7 mouse cellular contexts compared by ENCODE assay signal in the genomic region with DNA sequence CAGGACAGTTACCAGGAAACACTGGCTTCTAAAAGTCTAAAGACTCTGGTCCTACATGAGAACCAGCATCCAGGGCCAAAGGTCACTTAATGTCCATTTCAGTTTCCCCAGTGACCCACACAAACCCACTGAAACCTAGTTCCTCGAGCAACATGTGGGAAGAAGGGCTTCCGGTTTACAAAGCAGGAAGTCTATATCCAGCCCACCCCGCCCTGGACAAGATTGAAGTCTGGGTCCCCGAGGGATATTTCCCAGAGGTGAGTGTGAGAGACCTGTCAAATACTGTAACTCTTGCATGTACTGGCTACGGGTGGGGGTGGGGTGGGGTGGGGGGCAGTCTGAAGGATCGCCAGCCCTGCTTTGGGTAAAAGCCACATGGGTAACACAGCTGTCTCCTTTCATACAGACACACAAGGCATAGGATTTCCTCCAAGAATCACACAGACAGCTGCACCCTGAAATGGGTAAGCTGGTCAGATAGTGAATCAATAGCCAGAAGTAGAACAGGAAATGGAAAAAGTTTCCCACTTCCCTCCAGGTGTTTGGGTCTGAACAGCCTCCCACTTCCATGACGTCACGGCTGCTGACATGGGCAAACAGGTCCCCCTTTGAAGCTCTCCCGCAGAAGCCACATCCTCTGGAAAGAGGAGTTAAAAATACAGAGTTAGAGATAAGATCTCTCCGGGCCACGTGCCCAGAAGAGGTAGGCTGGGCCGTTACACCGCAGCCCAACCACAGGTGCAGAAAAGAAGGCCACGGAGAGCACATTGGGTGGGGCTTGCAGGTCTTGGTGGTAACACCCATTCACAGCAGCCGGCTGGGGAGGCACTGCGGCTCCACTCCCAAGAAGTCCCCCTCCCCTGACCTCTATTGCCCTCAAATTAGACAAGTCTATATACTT. TPM values are rescaled to one million over a fixed set of nuclear protein-coding genes. Genes with fewer than 3 reads are reported as not detected.
DNase-seq lines count a peak whose midpoint lies in the region; ATAC-seq and TF ChIP-seq lines count a peak whose summit lies in the region.

No protein-coding gene starts in this region.

- no peak for TF ChIP-seq POLR2A in thymus, adult 2 months (IDR thresholded peaks at IDR 0.05; ENCODE audit: control insufficient read depth, extremely low read depth, insufficient read depth, low read length, poor library complexity)

- TF ChIP-seq CTCF in thymus, adult 2 months (IDR thresholded peaks at IDR 0.05; ENCODE audit: borderline replicate concordance, control insufficient read depth, extremely low read depth, insufficient read depth, low read length, poor library complexity) = no peak

- peaks cover 57% of the 10 kb centered on the region for H3K4me1 ChIP-seq in heart, embryonic 13.5 days
- H3K4me1 ChIP-seq in megakaryocyte, embryonic 14.5 days = peaks cover 43% of the 10 kb centered on the region
- H3K4me1 ChIP-seq in thymus, adult 2 months (replicated peaks; ENCODE audit: control insufficient read depth, insufficient read depth, low read length) = peaks cover 78% of the 10 kb centered on the region

- DNase-seq in CD4-positive helper T cell, adult 2 months (ENCODE audit: low read depth, low spot score) = peak; percentile 100
- DNase-seq in T-cell, adult 2 months (ENCODE audit: low spot score) = peak; percentile 100
- peak; percentile 75 to 87 for DNase-seq in kidney, postnatal 25 days
- peak; percentile 98 for DNase-seq in thymus, adult 2 months
- DNase-seq in right cerebral cortex, postnatal 36 days (ENCODE audit: low spot score in 2 of 2) = no peak

- peak overlapping the region; percentile 73 for H3K9ac ChIP-seq in heart, embryonic 13.5 days

- 22% methylated on average over 16 of the region's 16 CpGs for WGBS in heart, embryonic 13.5 days
- 1% methylated on average over 16 of the region's 16 CpGs for WGBS in thymus, adult 2 months

- peak overlapping the region; percentile 46 for H3K4me3 ChIP-seq in heart, embryonic 13.5 days
- H3K4me3 ChIP-seq in megakaryocyte, embryonic 14.5 days (replicated peaks) = peak overlapping the region; percentile 90
- peak overlapping the region; percentile 14 for H3K4me3 ChIP-seq in thymus, adult 2 months (ENCODE audit: control insufficient read depth, insufficient read depth, low read length)

- no peaks in the 10 kb centered on the region for H3K27me3 ChIP-seq in heart, embryonic 13.5 days (replicated peaks)
- peaks cover 4% of the 10 kb centered on the region for H3K27me3 ChIP-seq in megakaryocyte, embryonic 14.5 days (replicated peaks)
- no peaks in the 10 kb centered on the region for H3K27me3 ChIP-seq in thymus, adult 2 months (ENCODE audit: control insufficient read depth, insufficient read depth, low read length)

- no peak; the same call in 1 of the 2 replicates for ATAC-seq in heart, embryonic 13.5 days (ENCODE audit: extremely low read depth, insufficient number of reproducible peaks, low FRiP score, low TSS enrichment)

- H3K4me2 ChIP-seq in heart, embryonic 13.5 days = peak overlapping the region; percentile 70

- peak overlapping the region; percentile 68 for H3K27ac ChIP-seq in heart, embryonic 13.5 days (replicated peaks)
- peak overlapping the region; percentile 99 for H3K27ac ChIP-seq in thymus, adult 2 months (ENCODE audit: control insufficient read depth, insufficient read depth, low read length)

- no peaks in the 10 kb centered on the region for H3K36me3 ChIP-seq in heart, embryonic 13.5 days
- no peaks in the 10 kb centered on the region for H3K36me3 ChIP-seq in megakaryocyte, embryonic 14.5 days (replicated peaks; ENCODE audit: low read length)
- peaks cover 28% of the 10 kb centered on the region for H3K36me3 ChIP-seq in thymus, adult 2 months (ENCODE audit: control insufficient read depth, insufficient read depth, low read length)

- no peaks in the 10 kb centered on the region for H3K9me3 ChIP-seq in heart, embryonic 13.5 days
- H3K9me3 ChIP-seq in megakaryocyte, embryonic 14.5 days = no peaks in the 10 kb centered on the region

RNA-seq across cellular contexts. Expression of gene Dad1, which starts 26.7 kb away (rescaled TPM):
- polyA plus RNA-seq in heart, embryonic 13.5 days (2015; fragmentation: Nextera tagmentation; extraction: Ambion mirVana) = 391 and 412 TPM in 2 replicates
- 15.0 and 54.8 TPM in 2 replicates for polyA plus RNA-seq in megakaryocyte, embryonic 14.5 days (2012; ENCODE audit: insufficient read depth, low replicate concordance)
- 513 and 641 TPM in 2 replicates for polyA plus RNA-seq in thymus, adult 2 months (2012; rRNA removed)

RNA-seq across cellular contexts. Expression of gene Abhd4, which starts 26.8 kb away (rescaled TPM):
- 85.8 and 87.0 TPM in 2 replicates for polyA plus RNA-seq in heart, embryonic 13.5 days (2015; fragmentation: Nextera tagmentation; extraction: Ambion mirVana)
- 17.3 and 19.7 TPM in 2 replicates for polyA plus RNA-seq in megakaryocyte, embryonic 14.5 days (2012; ENCODE audit: insufficient read depth, low replicate concordance)
- polyA plus RNA-seq in thymus, adult 2 months (2012; rRNA removed) = 21.5 and 23.6 TPM in 2 replicates

RNA-seq across cellular contexts. Expression of gene Olfr49, which starts 57.6 kb away (rescaled TPM):
- polyA plus RNA-seq in heart, embryonic 13.5 days (2015; fragmentation: Nextera tagmentation; extraction: Ambion mirVana) = not detected in 2 replicates
- not detected in 2 replicates for polyA plus RNA-seq in megakaryocyte, embryonic 14.5 days (2012; ENCODE audit: insufficient read depth, low replicate concordance)
- polyA plus RNA-seq in thymus, adult 2 months (2012; rRNA removed) = not detected in 2 replicates

Comparison
In these comparisons a context has a peak if more than half of its experiments do, and no peak if none do; other contexts are left out.
1. DNase-seq: peak in CD4-positive helper T cell, adult 2 months (single experiment), T-cell, adult 2 months (single experiment), kidney, postnatal 25 days (2 of 2) and thymus, adult 2 months (single experiment); none in right cerebral cortex, postnatal 36 days (0 of 2).
2. H3K4me3 ChIP-seq: peak in every context shown above with its lines; median percentile 90 in megakaryocyte, embryonic 14.5 days; 46 in heart, embryonic 13.5 days; 14 in thymus, adult 2 months.